Mouse (Mus musculus) forebrain, embryonic 13.5 days (tissue): ENCODE results near the gene Hmg20a. TPM values are rescaled to one million over a fixed set of nuclear protein-coding genes. Genes with fewer than 3 reads are reported as not detected.

Experiments used
- ATAC-seq: fragments of 200-750 bp; cut with Nextera tagmentation; 2 replicates; pipeline ENCODE4 v1.8.0; 2017
- H3K27ac ChIP-seq: fragments of 300-500 bp; sonication (generic); 2 replicates; pipeline ENCODE4 v1.5.1; 2015; ENCODE audit warnings: inconsistent platforms, mild to moderate bottlenecking, moderate library complexity
- H3K27me3 ChIP-seq: fragments of 300-500 bp; sonication (generic); 2 replicates; pipeline ENCODE4 v1.6.1; 2015; ENCODE audit warnings: mild to moderate bottlenecking, inconsistent platforms
- H3K36me3 ChIP-seq: fragments of 300-500 bp; sonication (generic); 2 replicates; pipeline ENCODE4 v1.6.1; 2015; ENCODE audit warnings: mild to moderate bottlenecking, inconsistent platforms; ENCODE audit not compliant: poor library complexity, severe bottlenecking
- H3K4me1 ChIP-seq: fragments of 300-500 bp; sonication (generic); 2 replicates; pipeline ENCODE4 v1.6.1; 2015; ENCODE audit warnings: inconsistent platforms
- H3K4me2 ChIP-seq: fragments of 300-500 bp; sonication (generic); 2 replicates; pipeline ENCODE4 v1.6.1; 2015; ENCODE audit warnings: inconsistent platforms, mild to moderate bottlenecking, moderate library complexity
- H3K4me3 ChIP-seq: fragments of 300-500 bp; sonication (generic); 2 replicates; pipeline ENCODE4 v1.5.1; 2015; ENCODE audit warnings: mild to moderate bottlenecking, inconsistent platforms
- H3K9ac ChIP-seq: fragments of 300-500 bp; sonication (generic); 2 replicates; pipeline ENCODE4 v1.6.1; 2015; ENCODE audit warnings: mild to moderate bottlenecking, inconsistent platforms
- H3K9me3 ChIP-seq: fragments of 300-500 bp; sonication (generic); replicated peaks from 2 replicates; pipeline ENCODE4 v1.6.1; 2016; ENCODE audit warnings: inconsistent platforms
- WGBS: fragments of 180-500 bp; shearing (Covaris S2); methylation state at CpG from one replicate; pipeline ENCODE4 v1.1.7; 2015; 5-methylcytosine and 5-hydroxymethylcytosine counted together
- polyA plus RNA-seq: library from polyadenylated mRNA; unstranded; fragments of >200 nt; fragmentation: Nextera tagmentation; extraction: Ambion mirVana; gene quantifications from 2 replicates; pipeline ENCODE4 v1.2.1, GENCODE M21; 2015

Gene Hmg20a
- polyA plus RNA-seq, 1 experiment from 2014 or later, result 72.3 TPM

- WGBS, result 93% methylated on average over 2 of the region's 2 CpGs
- Histone ChIP-seq H3K27me3 (no peaks in the 10 kb centered on the region), H3K27ac (no peak overlapping the region), H3K4me1 (no peaks in the 10 kb centered on the region), H3K4me3 (no peak overlapping the region), H3K9me3 (no peaks in the 10 kb centered on the region), H3K9ac (no peak overlapping the region), H3K36me3 (no peaks in the 10 kb centered on the region), H3K4me2 (no peak overlapping the region)
- ATAC-seq, result no peak
Measured at GRCm38 (mm10) chr9:56453038-56453815, 34.8 kb downstream of the Hmg20a start.

- 97% methylated on average over 3 of the region's 3 CpGs for WGBS
- H3K4me2 ChIP-seq, result no peak overlapping the region
- ATAC-seq, result no peak
- H3K4me1 ChIP-seq, result no peaks in the 10 kb centered on the region
- no peak overlapping the region for H3K9ac ChIP-seq
- no peaks in the 10 kb centered on the region for H3K36me3 ChIP-seq
- no peak overlapping the region for H3K4me3 ChIP-seq
- H3K27me3 ChIP-seq, result no peaks in the 10 kb centered on the region
- no peak overlapping the region for H3K27ac ChIP-seq
- no peaks in the 10 kb centered on the region for H3K9me3 ChIP-seq
Measured at GRCm38 (mm10) chr9:56456426-56456825, 38.0 kb downstream of the Hmg20a start.

- ATAC-seq, result no peak
- Histone ChIP-seq H3K27me3 (no peaks in the 10 kb centered on the region), H3K27ac (no peak overlapping the region), H3K36me3 (no peaks in the 10 kb centered on the region), H3K4me3 (no peak overlapping the region), H3K9me3 (no peaks in the 10 kb centered on the region), H3K4me1 (peaks cover 19% of the 10 kb centered on the region), H3K4me2 (no peak overlapping the region), H3K9ac (no peak overlapping the region)
- WGBS, result 79% methylated on average over 5 of the region's 5 CpGs
Measured at GRCm38 (mm10) chr9:56460987-56461386, 42.6 kb downstream of the Hmg20a start.

GRCm38 (mm10) chr9:56462606-56463005 lies 44.2 kb downstream of the Hmg20a start:
- H3K27ac ChIP-seq, result no peak overlapping the region
- H3K36me3 ChIP-seq, result peaks cover 4% of the 10 kb centered on the region; the same call in 1 of the 2 replicates
- no peak for ATAC-seq
- no peaks in the 10 kb centered on the region for H3K9me3 ChIP-seq
- peaks cover 19% of the 10 kb centered on the region for H3K4me1 ChIP-seq
- no peak overlapping the region for H3K9ac ChIP-seq
- WGBS, result 81% methylated on average over 1 of the region's 1 CpGs
- H3K4me3 ChIP-seq, result no peak overlapping the region
- H3K4me2 ChIP-seq, result no peak overlapping the region
- H3K27me3 ChIP-seq, result no peaks in the 10 kb centered on the region

- no peak for ATAC-seq
- 91% methylated on average over 2 of the region's 2 CpGs for WGBS
- H3K36me3 ChIP-seq, result peaks cover 8% of the 10 kb centered on the region; the same call in 1 of the 2 replicates
- no peak overlapping the region for H3K9ac ChIP-seq
- peaks cover 19% of the 10 kb centered on the region for H3K4me1 ChIP-seq
- no peaks in the 10 kb centered on the region for H3K27me3 ChIP-seq
- H3K4me2 ChIP-seq, result no peak overlapping the region
- no peak overlapping the region for H3K27ac ChIP-seq
- H3K9me3 ChIP-seq, result no peaks in the 10 kb centered on the region
- H3K4me3 ChIP-seq, result no peak overlapping the region
Measured at GRCm38 (mm10) chr9:56463046-56463445, 44.6 kb downstream of the Hmg20a start.

GRCm38 (mm10) chr9:56463686-56464515 lies 45.5 kb downstream of the Hmg20a start:
- H3K4me3 ChIP-seq, result no peak overlapping the region
- no peak overlapping the region for H3K9ac ChIP-seq
- H3K4me1 ChIP-seq, result peaks cover 19% of the 10 kb centered on the region
- no peak for ATAC-seq
- H3K36me3 ChIP-seq, result peaks cover 16% of the 10 kb centered on the region; the same call in 1 of the 2 replicates
- H3K9me3 ChIP-seq, result no peaks in the 10 kb centered on the region
- H3K27ac ChIP-seq, result no peak overlapping the region
- WGBS, result 72% methylated on average over 4 of the region's 4 CpGs
- H3K4me2 ChIP-seq, result no peak overlapping the region
- H3K27me3 ChIP-seq, result no peaks in the 10 kb centered on the region

GRCm38 (mm10) chr9:56464863-56465654 lies 46.6 kb downstream of the Hmg20a start:
- Histone ChIP-seq H3K4me1 (peaks cover 19% of the 10 kb centered on the region), H3K4me2 (peak overlapping the region; percentile 27), H3K36me3 (peaks cover 24% of the 10 kb centered on the region; the same call in 1 of the 2 replicates), H3K27me3 (no peaks in the 10 kb centered on the region), H3K4me3 (no peak overlapping the region), H3K27ac (peak overlapping the region; percentile 33), H3K9ac (no peak overlapping the region), H3K9me3 (no peaks in the 10 kb centered on the region)
- WGBS, result 31% methylated on average over 22 of the region's 23 CpGs
- peak; percentile 53; the same call in 1 of the 2 replicates for ATAC-seq

GRCm38 (mm10) chr9:56466251-56466650 lies 47.8 kb downstream of the Hmg20a start:
- Histone ChIP-seq H3K9ac (no peak overlapping the region), H3K27me3 (no peaks in the 10 kb centered on the region), H3K9me3 (no peaks in the 10 kb centered on the region), H3K4me3 (no peak overlapping the region), H3K4me1 (peaks cover 19% of the 10 kb centered on the region), H3K4me2 (no peak overlapping the region), H3K27ac (no peak overlapping the region), H3K36me3 (peaks cover 24% of the 10 kb centered on the region; the same call in 1 of the 2 replicates)
- ATAC-seq, result no peak
- WGBS, result 98% methylated on average over 4 of the region's 4 CpGs

- Histone ChIP-seq H3K4me1 (peaks cover 7% of the 10 kb centered on the region), H3K27ac (no peak overlapping the region), H3K9me3 (no peaks in the 10 kb centered on the region), H3K4me3 (no peak overlapping the region), H3K9ac (no peak overlapping the region), H3K36me3 (peaks cover 39% of the 10 kb centered on the region), H3K4me2 (no peak overlapping the region), H3K27me3 (no peaks in the 10 kb centered on the region)
- no peak for ATAC-seq
- 64% methylated on average over 2 of the region's 2 CpGs for WGBS
Measured at GRCm38 (mm10) chr9:56469656-56470055, 51.2 kb downstream of the Hmg20a start.

- H3K36me3 ChIP-seq, result peaks cover 43% of the 10 kb centered on the region
- no peak overlapping the region for H3K4me3 ChIP-seq
- 38% methylated on average over 7 of the region's 7 CpGs for WGBS
- no peak for ATAC-seq
- no peaks in the 10 kb centered on the region for H3K9me3 ChIP-seq
- 0 out of 2 replicates have a peak, but pooled peaks cover under 1% of the 10 kb centered on the region for H3K4me1 ChIP-seq
- H3K9ac ChIP-seq, result no peak overlapping the region
- H3K4me2 ChIP-seq, result no peak overlapping the region
- H3K27me3 ChIP-seq, result no peaks in the 10 kb centered on the region
- no peak overlapping the region for H3K27ac ChIP-seq
Measured at GRCm38 (mm10) chr9:56470291-56470690, 51.9 kb downstream of the Hmg20a start.

GRCm38 (mm10) chr9:56478975-56479647 lies 60.7 kb downstream of the Hmg20a start:
- 91% methylated on average over 5 of the region's 5 CpGs for WGBS
- no peak overlapping the region for H3K4me2 ChIP-seq
- no peaks in the 10 kb centered on the region for H3K27me3 ChIP-seq
- no peak overlapping the region for H3K4me3 ChIP-seq
- H3K27ac ChIP-seq, result no peak overlapping the region
- H3K9me3 ChIP-seq, result no peaks in the 10 kb centered on the region
- no peaks in the 10 kb centered on the region for H3K4me1 ChIP-seq
- no peak for ATAC-seq
- H3K36me3 ChIP-seq, result peaks cover 42% of the 10 kb centered on the region
- H3K9ac ChIP-seq, result no peak overlapping the region
